Mouse (Mus musculus) heart, postnatal 36 days (tissue): ENCODE results near the gene Fbxw2. TPM values are rescaled to one million over a fixed set of nuclear protein-coding genes. Genes with fewer than 3 reads are reported as not detected.
A peak's percentile ranks its signal among the peaks of the same experiment; 100 is the strongest.
"Not testable (repeated sequence)": the region's sequence is repeated elsewhere in the genome, so short reads cannot be mapped to it uniquely, and the experiment has no call there.

Experiments used
- DNase-seq, 2 experiments: peaks; one replicate each; pipeline ENCODE4 v3.0.0; 2021 to 2022
- intact Hi-C: fragments of 180-260 bp; cut with DNase I; formaldehyde crosslinking; loops from one replicate; pipeline ENCODE4 v1.15.1; 2025
- total RNA-seq, 2 experiments: library from RNA; stranded (reverse); gene quantifications; 2 replicates each; pipeline ENCODE4 v1.2.3; 2021

Fbxw2 gene
- total RNA-seq, 2 experiments from 2014 or later, result 50.4 to 55.3 TPM

DNA sequence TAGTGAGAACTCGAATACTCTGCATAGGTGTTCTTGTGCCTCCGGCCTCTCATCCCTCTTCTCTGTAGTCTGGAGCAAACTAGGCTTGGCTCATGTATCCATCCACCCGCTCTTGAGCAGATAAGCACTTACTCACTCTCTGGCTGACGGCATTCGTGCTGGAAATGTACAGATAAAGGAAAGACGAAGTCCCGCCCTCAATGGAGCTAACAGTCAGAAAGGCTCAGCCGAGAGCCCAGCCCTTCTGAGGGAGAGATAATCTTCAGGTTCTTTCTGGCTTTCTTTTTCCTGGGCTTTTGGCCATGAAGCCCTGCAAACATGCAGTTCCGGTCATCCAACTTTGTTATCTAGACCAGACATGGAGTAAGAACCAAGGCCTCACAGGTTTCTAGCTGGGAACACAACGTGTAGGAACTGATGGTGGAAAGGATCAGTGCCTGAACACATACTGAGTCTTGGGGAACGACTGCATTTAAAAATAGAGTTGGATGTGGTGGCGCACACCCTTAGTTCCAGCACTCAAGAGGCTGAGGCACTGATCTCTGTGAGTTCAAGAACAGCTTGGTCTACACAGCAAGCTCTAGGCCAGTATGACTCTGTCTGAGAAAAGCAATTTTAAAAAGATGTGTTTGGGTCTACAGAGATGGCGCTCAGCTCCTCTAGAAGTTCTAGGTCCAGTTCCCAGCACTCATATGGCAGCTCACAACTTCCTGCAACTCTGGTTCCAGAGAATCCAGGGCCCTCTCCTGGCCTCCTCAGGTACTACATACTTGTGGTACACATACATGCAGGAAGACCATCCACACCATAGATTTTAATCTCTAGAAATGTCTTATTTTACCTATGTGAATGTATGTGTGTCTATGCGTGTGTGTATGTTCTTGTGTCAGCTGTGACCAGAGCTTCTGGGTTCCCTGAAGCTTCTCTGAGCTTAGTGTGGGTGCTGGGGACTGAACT lies 42.8 kb downstream of the Fbxw2 start:
- intact Hi-C loops, result loop anchor here (1.0 to 5.0 kb wide), 2 partner anchors 187 to 324 kb away; partner anchors contain the start of gene Cntrl
- DNase-seq, result no peak

- intact Hi-C loops, result no loop called here
These were observed 48.8 kb downstream of the Fbxw2 start for GRCm38 (mm10) chr2:34777237-34777868.

DNA sequence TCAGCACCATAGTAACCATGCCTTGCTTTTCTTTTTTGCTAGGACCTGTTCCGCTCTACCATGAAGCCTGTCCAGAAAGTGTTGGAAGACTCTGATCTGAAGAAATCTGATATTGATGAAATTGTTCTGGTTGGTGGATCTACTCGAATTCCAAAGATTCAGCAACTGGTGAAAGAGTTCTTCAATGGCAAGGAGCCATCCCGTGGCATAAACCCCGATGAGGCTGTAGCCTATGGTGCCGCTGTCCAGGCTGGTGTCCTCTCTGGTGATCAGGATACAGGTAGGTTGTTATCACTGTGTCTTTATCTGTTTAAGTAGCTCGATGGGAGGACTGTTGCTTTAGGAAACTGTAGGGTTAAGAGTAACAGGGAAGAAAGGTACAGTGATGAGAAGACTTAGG lies 51.6 kb downstream of the Fbxw2 start:
- intact Hi-C loops, result no loop called here
- DNase-seq, result no peak

More at GRCm38 (mm10) chr2:34777237-34777868, 48.8 kb downstream of the Fbxw2 start:
- DNase-seq, result no peak

DNA sequence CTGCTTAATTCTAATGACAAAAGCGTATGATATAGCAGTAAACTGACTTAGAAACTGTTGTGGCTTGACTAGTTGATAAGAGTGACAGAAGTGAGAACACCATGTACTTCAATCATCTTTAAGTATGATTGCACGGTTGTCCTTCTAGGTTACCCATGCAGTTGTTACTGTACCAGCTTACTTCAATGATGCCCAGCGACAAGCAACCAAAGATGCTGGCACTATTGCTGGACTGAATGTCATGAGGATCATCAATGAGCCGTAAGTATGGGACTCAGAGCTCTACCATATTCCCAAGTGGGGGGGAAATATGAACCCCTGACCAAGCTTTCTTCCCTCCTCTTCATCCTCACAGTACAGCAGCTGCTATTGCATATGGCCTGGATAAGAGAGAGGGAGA lies 52.4 kb downstream of the Fbxw2 start:
- no peak for DNase-seq
- intact Hi-C loops, result loop anchor here (2.0 kb wide), 1 partner anchor 25 kb away; the partner anchor contains the start of gene Rabepk

GRCm38 (mm10) chr2:34772252-34773235 lies 53.6 kb downstream of the Fbxw2 start:
- intact Hi-C loops, result loop anchor here (2.0 kb wide), 1 partner anchor 26 kb away; the partner anchor contains the start of gene Rabepk
- DNase-seq, result no peak

GRCm38 (mm10) chr2:34771368-34772226 lies 54.5 kb downstream of the Fbxw2 start, which contains the start of gene Hspa5:
TSS of gene Hspa5 (plus strand) at chr2:34771970.
- DNase-seq, result peak; percentile 96 to 97
- intact Hi-C loops, result loop anchor here (1.0 to 2.0 kb wide), 3 partner anchors 17 to 340 kb away; partner anchors contain the start of gene Rabepk

- no peak for DNase-seq
- intact Hi-C loops, result loop anchor here (1.0 kb wide), 2 partner anchors 17 to 340 kb away; no protein-coding TSS in a partner anchor
These were observed 55.2 kb downstream of the Fbxw2 start for GRCm38 (mm10) chr2:34770951-34771350.

GRCm38 (mm10) chr2:34770049-34770448 lies 56.1 kb downstream of the Fbxw2 start:
- no peak for DNase-seq
- intact Hi-C loops, result no loop called here

DNA sequence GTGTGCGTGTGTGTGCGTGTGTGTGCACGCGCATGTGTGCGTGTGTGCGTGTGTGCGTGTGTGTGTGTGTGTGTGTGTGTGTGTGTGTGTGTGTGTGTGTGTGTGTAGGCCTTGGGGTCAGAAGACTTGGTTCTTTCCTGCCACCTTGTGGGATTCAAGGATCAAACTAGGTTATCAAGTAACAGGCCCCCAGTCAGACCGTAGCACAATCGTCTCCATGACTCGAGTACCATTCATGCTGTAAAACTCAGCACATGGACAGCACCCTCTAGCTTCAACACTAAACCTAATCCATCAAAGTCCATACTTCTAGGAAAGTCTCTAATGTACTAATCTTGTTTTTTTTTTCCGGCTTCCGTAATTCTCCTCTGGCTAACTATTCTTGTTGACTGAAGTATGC lies 61.3 kb downstream of the Fbxw2 start:
- intact Hi-C loops, result no loop called here
- DNase-seq, result no peak

GRCm38 (mm10) chr2:34762872-34763271 lies 63.2 kb downstream of the Fbxw2 start:
- intact Hi-C loops, result no loop called here
- no peak for DNase-seq

DNA sequence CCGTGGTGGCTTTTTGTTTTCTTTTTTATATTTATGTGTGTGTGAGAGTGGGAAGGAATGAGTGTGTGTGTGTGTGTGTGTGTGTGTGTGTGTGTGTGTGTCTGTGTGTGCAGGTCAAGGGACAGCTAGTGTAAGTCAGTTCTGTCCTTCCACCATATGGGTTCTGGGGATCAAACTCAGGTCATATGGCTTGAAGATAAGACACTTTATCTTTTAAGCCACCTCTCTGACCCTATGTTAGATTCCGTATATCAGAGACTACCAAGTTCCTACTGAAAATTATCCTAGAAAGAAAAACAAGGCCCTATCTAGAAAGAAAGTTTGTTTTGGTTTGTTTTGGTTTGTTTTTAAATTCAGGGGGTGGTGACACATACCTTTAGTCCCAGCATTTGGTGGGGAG lies 63.9 kb downstream of the Fbxw2 start:
- intact Hi-C loops, result no loop called here
- DNase-seq, result no peak

DNA sequence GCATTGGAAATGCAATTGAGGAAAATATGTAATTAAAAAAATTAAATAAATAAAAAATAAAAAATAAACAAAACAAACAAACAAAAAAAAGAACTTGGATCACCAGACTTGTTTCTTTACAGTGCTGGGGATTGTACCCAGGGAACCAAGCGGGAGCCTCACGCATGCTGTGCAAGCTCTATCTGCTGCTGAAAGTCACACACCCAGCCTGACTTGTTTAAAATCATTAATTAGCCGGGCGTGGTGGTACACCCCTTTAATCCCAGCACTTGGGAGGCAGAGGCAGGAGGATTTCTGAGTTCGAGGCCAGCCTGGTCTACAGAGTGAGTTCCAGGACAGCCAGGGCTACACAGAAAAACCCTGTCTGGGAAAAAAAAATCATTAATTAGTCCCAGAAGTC lies 64.8 kb downstream of the Fbxw2 start:
- DNase-seq, intact Hi-C loops: not testable (repeated sequence)

GRCm38 (mm10) chr2:34757341-34757740 lies 68.8 kb downstream of the Fbxw2 start:
- intact Hi-C loops, result no loop called here
- DNase-seq, result no peak

GRCm38 (mm10) chr2:34754551-34755358 lies 71.4 kb downstream of the Fbxw2 start, which contains the start of gene Gapvd1:
TSS of gene Gapvd1 (minus strand) at chr2:34755232.
- intact Hi-C loops, result loop anchor here (1.0 kb wide), 2 partner anchors 17 to 47 kb away; partner anchors contain the start of gene Hspa5
- peak; percentile 10 to 17 for DNase-seq
